Mouse (Mus musculus) cerebellum, postnatal 14 days (tissue): ENCODE data around the gene Hoxb4.

ENCODE experiments used
- DNase-seq, 2 experiments: peaks; one replicate each; pipeline ENCODE4 v3.0.0; 2021; ENCODE audit warnings: mixed read lengths in 2 of 2

The Hoxb4 gene

GRCm38 (mm10) chr11:96316696-96317607 is 1.1 kb upstream of the Hoxb4 start:
- DNase-seq, result peak in 1 of 2 experiments; percentile 54

- DNase-seq, result no peak
Observed at GRCm38 (mm10) chr11:96318368-96319070, 452 bp downstream of the Hoxb4 start.

DNA sequence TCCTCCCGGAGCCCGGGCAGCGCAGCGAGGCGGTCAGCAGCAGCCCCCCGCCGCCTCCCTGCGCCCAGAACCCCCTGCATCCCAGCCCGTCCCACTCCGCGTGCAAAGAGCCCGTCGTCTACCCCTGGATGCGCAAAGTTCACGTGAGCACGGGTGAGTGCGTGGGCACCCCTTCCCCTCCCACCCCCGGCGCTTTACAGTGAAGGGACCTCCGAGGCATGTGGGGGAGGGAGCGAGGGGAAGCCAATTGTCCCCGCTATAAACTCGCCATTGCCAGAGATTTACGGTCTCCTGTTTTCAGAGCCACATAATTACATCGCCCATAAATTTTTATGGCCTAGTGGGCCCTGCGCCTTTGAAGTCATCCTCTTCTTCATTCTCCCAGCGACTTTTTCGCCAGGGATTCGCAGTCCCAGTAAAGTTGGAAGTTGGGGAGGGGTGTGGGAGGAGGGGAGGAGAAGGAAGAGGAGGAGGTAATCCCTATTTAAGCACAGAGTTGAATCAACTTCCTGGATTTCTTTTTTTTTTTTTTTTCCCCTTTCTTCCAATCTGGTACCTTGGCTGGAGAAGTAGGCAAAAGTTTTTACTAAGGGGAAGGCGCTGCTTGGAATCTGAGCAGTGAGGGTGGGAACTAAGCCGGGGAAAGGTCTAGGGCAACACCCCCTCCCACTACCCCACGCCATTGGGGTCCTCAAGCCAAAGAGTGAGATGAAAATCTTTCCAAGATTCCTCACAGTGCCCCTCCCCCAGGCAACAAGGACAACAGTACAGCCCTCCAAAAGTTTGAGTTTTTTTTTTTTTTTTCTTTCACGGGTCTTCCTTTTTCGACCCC is 1.2 kb downstream of the Hoxb4 start:
- DNase-seq, result no peak

DNA sequence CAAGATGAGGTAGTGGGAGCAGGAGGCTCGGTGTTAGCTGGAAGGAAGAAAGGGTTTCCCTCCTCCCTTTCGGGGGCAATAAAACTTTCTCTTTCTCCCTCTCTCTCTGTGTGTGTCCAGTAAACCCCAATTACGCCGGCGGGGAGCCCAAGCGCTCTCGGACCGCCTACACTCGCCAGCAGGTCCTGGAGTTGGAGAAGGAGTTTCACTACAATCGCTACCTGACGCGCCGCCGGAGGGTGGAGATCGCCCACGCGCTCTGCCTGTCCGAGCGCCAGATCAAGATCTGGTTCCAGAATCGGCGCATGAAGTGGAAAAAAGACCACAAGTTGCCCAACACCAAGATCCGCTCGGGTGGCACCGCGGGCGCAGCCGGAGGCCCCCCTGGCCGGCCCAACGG is 1.8 kb downstream of the Hoxb4 start:
- no peak for DNase-seq

- no peak for DNase-seq
Observed at GRCm38 (mm10) chr11:96320688-96321087, 2.6 kb downstream of the Hoxb4 start.

- no peak for DNase-seq
Observed at GRCm38 (mm10) chr11:96321846-96322245, 3.8 kb downstream of the Hoxb4 start.

GRCm38 (mm10) chr11:96322738-96323137 is 4.7 kb downstream of the Hoxb4 start:
- no peak for DNase-seq

GRCm38 (mm10) chr11:96323154-96323553 is 5.1 kb downstream of the Hoxb4 start, which contains the start of gene Hoxb3:
Gene Hoxb3, plus strand, starts transcription at chr11:96323326.
- DNase-seq, result no peak

DNA sequence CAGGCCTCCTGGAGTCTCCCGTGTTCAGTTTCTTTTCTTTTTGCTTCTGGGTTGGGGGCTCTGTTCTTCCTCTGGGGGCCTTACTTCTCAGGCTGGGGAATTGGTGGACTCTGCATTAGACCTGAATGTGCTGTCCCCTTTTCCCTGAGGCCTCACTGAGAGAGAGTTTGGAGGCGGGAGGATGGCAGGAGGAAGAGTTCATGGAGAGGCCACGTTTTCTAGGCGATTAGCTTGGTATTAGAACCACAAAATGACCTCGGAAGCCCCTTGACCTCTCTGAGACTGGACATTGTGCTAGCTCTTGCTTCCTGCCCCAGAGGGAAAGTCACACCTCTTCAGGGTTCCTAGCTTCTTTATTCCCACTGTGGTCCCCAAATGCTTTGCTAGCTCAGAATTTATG is 6.1 kb downstream of the Hoxb4 start:
- no peak for DNase-seq

- DNase-seq, result no peak
Observed at GRCm38 (mm10) chr11:96324965-96325364, 6.9 kb downstream of the Hoxb4 start.

GRCm38 (mm10) chr11:96325747-96326212 is 7.7 kb downstream of the Hoxb4 start:
- no peak for DNase-seq

GRCm38 (mm10) chr11:96326705-96327104 is 8.6 kb downstream of the Hoxb4 start:
- no peak for DNase-seq

DNA sequence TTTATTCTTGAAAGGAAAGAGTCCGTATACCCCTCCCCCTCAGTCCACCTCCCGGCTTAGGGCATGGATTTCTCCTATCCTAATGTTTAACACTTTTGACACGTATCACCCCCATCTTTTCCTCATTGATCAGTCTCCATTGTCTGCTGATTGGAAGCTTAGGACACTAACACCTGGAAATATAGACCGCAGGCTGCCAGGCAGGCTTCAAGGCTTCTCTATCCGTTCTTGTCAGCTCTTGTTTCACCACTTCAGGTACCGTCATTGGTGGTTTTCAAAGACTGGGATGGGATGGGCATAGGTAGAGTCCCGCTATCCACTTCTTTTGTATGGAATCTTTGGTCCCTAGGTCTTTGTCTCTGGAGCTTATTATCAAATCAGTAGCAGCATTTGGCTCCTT is 9.1 kb downstream of the Hoxb4 start:
- no peak for DNase-seq

- no peak for DNase-seq
Observed at GRCm38 (mm10) chr11:96327750-96328149, 9.7 kb downstream of the Hoxb4 start.

GRCm38 (mm10) chr11:96328605-96329004 is 10.5 kb downstream of the Hoxb4 start:
- no peak for DNase-seq

DNA sequence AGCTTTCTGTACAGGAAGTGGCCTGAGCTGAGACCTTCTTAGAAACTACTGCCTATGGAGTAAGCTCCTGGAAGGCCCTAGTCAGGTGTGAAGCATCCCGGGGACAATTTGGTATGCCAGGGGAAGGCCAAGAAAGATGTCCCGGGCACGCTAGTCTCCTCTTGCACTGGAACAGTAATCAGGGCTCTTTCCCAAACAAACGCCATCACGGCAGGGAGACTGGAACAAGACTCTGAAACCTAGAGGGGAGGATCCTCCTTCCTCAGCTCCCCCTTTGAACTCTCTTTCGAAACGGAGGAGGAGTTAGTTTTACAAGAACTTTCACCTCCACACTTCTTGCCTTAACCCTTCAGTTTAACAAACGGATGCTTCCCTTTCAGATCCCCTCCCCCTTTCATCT is 14.0 kb downstream of the Hoxb4 start:
- no peak for DNase-seq

GRCm38 (mm10) chr11:96332618-96333032 is 14.6 kb downstream of the Hoxb4 start:
- DNase-seq, result no peak

- no peak for DNase-seq
Observed at GRCm38 (mm10) chr11:96333241-96334001, 15.4 kb downstream of the Hoxb4 start.

GRCm38 (mm10) chr11:96334002-96334364 is 15.9 kb downstream of the Hoxb4 start:
- DNase-seq, result no peak

- no peak for DNase-seq
Observed at GRCm38 (mm10) chr11:96334998-96335397, 16.9 kb downstream of the Hoxb4 start.

DNA sequence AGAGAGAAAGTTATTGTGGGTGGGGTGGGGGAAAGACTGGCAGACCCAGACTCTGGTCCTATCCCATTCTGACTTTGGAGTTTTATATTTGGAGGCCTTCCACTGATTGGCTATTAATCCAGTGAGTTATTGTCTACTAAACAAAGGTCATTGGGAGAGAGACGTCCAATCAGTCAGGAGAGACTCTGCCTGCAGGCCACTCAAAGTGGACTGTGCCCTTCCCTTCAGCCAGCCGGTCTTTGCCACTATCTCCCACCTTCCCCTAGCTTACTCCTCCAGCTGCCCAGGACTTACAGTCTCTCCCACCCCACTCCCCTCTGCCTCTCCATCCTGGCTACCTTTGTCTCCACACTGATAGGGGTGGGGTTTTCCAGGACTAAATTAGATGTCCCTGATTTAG is 18.5 kb downstream of the Hoxb4 start:
- DNase-seq, result no peak

DNA sequence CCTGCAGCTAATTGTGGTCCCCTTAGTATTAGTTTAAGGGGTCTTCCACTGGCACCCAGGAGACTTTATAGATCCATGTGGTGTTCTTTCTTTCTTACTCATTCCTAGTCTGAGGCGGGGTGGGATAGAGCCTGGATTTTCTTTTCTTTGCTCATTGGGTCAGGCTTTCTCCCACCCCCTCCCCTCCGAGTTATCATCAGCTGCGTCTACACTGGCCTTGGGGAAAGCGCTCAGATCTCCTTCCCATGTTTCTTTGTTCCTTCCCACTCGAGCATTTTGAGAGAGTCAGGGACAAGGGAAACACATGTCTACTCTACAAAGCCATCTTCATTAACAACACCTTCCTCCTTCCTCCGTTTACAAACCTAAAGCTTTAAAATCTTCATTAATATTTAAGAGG is 19.0 kb downstream of the Hoxb4 start:
- no peak for DNase-seq
